Mouse (Mus musculus) lung, embryonic 14.5 days (tissue): ENCODE measurements around the gene Gpank1. TPM values are rescaled to one million over a fixed set of nuclear protein-coding genes. Genes with fewer than 3 reads are reported as not detected.
"Not testable (repeated sequence)": the region's sequence is repeated elsewhere in the genome, so short reads cannot be mapped to it uniquely, and the experiment has no call there.

Experiments
- ATAC-seq: fragments of 200-750 bp; cut with Nextera tagmentation; 2 replicates; pipeline ENCODE4 v1.8.0; 2017; ENCODE audit warnings: mild to moderate bottlenecking, moderate TSS enrichment, moderate library complexity; ENCODE audit not compliant: insufficient read depth
- DNase-seq: peaks from one replicate; pipeline ENCODE4 v3.0.0-alpha.2; 2015
- H3K27ac ChIP-seq: fragments of 300-500 bp; sonication (generic); 2 replicates; pipeline ENCODE4 v1.5.1; 2014; ENCODE audit warnings: low read depth, mild to moderate bottlenecking, moderate library complexity
- H3K27me3 ChIP-seq: fragments of 300-500 bp; sonication (generic); 2 replicates; pipeline ENCODE4 v1.6.1; 2014; ENCODE audit warnings: low read length, control low read depth; ENCODE audit not compliant: insufficient read depth
- H3K36me3 ChIP-seq: fragments of 300-500 bp; sonication (generic); 2 replicates; pipeline ENCODE4 v1.6.1; 2014; ENCODE audit warnings: control low read depth; ENCODE audit not compliant: insufficient read depth
- H3K4me1 ChIP-seq: fragments of 300-500 bp; sonication (generic); 2 replicates; pipeline ENCODE4 v1.6.1; 2014; ENCODE audit warnings: antibody characterized with exemption, control low read depth; ENCODE audit not compliant: insufficient read depth
- H3K4me2 ChIP-seq: fragments of 300-500 bp; sonication (generic); 2 replicates; pipeline ENCODE4 v1.6.1; 2014; ENCODE audit warnings: mild to moderate bottlenecking
- H3K4me3 ChIP-seq: fragments of 300-500 bp; sonication (generic); 2 replicates; pipeline ENCODE4 v1.5.1; 2014; ENCODE audit warnings: low read depth, low read length
- H3K9ac ChIP-seq: fragments of 300-500 bp; sonication (generic); 2 replicates; pipeline ENCODE4 v1.6.1; 2014
- H3K9me3 ChIP-seq: fragments of 300-500 bp; sonication (generic); 2 replicates; pipeline ENCODE4 v1.6.1; 2016; ENCODE audit warnings: low read depth, low read length, control low read depth
- CTCF ChIP-seq: IDR thresholded peaks from 2 replicates; pipeline ENCODE4 v1.5.1; 2016; ENCODE audit warnings: antibody characterized with exemption, low read depth
- WGBS: fragments of 180-500 bp; shearing (Covaris S2); extraction: QIAGEN DNeasy Blood & Tissue Kit; methylation state at CpG from one replicate; pipeline ENCODE4 v1.1.7; 2014; 5-methylcytosine and 5-hydroxymethylcytosine counted together
- polyA plus RNA-seq: library from polyadenylated mRNA; unstranded; fragments of >200 nt; fragmentation: Nextera tagmentation; extraction: Ambion mirVana; gene quantifications from 2 replicates; pipeline ENCODE4 v1.2.1, GENCODE M21; 2014

Gpank1 gene
- polyA plus RNA-seq, 1 experiment from 2014 or later = 19.0 TPM

DNA sequence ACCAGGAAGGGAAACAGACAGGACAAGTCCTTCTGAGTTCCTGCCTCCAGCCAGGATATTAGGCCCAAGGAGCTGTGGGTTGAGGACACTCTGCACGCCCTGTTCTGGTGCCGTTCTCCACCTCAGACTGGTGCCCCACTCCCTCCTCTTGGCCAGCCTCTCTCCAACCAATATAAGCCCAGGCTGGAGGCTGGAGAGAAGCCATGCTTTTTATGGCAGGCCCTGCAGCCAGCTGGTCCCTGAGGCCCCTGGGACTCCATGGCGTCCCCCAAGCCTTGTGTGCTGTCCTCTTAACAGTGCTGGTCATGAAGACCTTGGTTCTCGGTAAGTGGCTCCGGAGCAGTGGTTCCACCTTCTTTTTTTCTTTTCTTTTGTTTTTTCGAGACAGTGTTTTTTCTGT, 13.2 kb upstream of the Gpank1 start, which contains the start of gene Ly6g5c:
Gene Ly6g5c, plus strand, starts transcription at position 183 of the 400 bp plus-strand sequence.
- ATAC-seq (no peak), DNase-seq (no peak)
- no peak within 1 kb of the TSS for H3K4me3 ChIP-seq
- WGBS = 84% methylated on average over 6 of the region's 6 CpGs
- no peaks in the 10 kb centered on the region for H3K4me1 ChIP-seq
- H3K27me3 ChIP-seq = no peaks in the 10 kb centered on the region
- no peak within 1 kb of the TSS for H3K4me2 ChIP-seq
- H3K9me3 ChIP-seq = no peaks in the 10 kb centered on the region
- no peak for TF ChIP-seq CTCF
- H3K36me3 ChIP-seq = peaks cover 10% of the 10 kb centered on the region; the same call in 1 of the 2 replicates
- H3K9ac ChIP-seq = no peak within 1 kb of the TSS
- no peak within 1 kb of the TSS for H3K27ac ChIP-seq

DNA sequence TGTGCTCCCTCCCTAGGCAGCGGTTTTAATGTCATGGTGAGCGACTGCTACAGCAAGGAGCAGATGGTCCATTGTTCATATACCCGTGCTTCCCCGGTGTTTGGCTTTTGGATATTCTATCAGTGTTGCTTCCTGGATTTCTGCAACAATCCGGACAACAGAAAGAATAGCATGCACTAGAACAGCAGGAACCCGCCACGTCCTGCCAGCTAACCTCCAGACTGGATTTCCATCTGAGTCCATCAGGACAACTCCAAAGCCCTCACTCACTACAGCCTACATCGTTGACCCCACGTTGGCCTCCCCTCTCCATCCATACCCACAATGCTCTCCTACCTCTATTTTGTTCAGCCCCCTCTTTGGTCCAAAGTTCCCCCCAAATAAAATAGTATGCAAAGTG, 9.5 kb upstream of the Gpank1 start:
- no peaks in the 10 kb centered on the region for H3K4me1 ChIP-seq
- peak; percentile 12 for DNase-seq
- no peak overlapping the region for H3K4me2 ChIP-seq
- no peak for TF ChIP-seq CTCF
- peaks cover 28% of the 10 kb centered on the region; the same call in 1 of the 2 replicates for H3K36me3 ChIP-seq
- H3K9ac ChIP-seq = no peak overlapping the region
- H3K4me3 ChIP-seq = no peak overlapping the region
- H3K9me3 ChIP-seq = no peaks in the 10 kb centered on the region
- ATAC-seq = no peak
- WGBS = 71% methylated on average over 9 of the region's 9 CpGs
- no peaks in the 10 kb centered on the region for H3K27me3 ChIP-seq
- H3K27ac ChIP-seq = no peak overlapping the region

DNA sequence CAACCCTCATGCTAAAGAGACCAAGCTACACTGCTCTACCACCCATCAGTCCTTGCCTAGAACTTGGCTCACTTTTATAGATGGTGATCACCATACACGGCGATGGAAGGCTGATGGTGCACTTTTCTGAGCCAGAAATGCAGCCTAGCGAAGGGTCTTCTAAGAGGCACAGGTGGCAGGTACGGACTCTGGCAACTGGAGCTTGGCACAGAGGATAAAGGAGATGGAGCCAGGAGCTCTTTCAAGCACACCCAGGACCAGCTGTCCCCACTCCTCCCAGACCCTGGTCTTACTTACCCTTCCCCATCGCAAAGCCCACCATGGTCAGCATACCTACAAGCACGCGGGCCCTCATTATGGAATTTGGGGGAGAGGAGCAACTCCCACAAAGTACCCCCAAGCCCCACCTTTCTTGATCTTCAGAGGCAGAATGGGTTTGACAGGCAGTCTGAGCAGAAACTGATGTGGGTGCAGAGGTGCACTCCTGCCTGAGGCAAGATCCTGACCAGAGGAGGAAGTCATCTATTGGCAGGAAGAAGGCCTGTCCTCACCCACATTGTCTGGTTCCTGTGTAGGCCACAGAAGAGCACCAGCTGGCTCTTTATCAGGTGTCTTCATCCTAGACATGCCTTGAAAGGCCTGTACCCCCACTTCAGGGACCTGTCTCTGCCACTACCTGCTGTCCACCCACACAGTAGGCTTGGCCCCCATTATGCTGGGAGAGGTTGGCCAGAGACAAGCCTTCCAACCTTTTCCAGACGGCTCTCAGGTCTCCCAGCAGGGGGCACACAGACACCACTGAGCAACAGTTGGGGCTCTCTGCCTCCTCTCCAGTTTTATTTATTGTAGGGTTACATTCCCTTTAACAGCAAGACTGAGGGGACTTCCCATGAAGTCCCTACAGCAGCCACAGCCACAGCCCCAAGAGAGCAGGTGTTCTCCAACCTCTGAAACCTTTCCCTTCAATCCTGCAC, 5.9 kb upstream of the Gpank1 start, which contains the start of gene Ly6g5b:
Gene Ly6g5b, minus strand, starts transcription at position 383 of the 974 bp plus-strand sequence.
- H3K4me3 ChIP-seq = no peak within 1 kb of the TSS
- peak; percentile 58 for TF ChIP-seq CTCF
- no peak for ATAC-seq
- 0 out of 2 replicates have a peak, but pooled peaks cover 3% of the 10 kb centered on the region for H3K4me1 ChIP-seq
- whole genome bisulfite sequencing = 84% methylated on average over 8 of the region's 8 CpGs
- H3K27me3 ChIP-seq = no peaks in the 10 kb centered on the region
- H3K4me2 ChIP-seq = no peak within 1 kb of the TSS
- no peak within 1 kb of the TSS for H3K9ac ChIP-seq
- H3K27ac ChIP-seq = no peak within 1 kb of the TSS
- H3K9me3 ChIP-seq = no peaks in the 10 kb centered on the region
- DNase-seq = peak; percentile 53
- H3K36me3 ChIP-seq = peaks cover 52% of the 10 kb centered on the region

DNA sequence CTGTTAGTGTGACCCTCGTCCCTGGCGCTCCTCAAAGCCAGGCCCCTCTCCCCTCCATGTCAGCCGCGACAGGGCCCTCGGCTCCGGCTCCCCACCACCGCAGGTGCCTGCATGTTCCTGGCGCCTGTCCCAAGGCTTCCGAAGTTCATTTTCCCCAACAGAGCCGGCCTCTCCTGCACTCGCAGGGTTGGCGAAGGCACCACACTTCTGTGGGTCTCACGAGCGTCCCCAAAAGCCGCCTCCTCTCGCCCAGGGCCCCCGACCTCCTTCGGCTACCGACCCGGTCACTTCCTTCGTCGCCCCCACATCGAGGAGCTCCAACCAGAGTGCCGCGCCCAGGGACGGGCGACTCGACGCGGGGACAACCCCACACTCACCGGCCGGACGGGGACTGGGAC, 511 bp upstream of the Gpank1 start:
- H3K4me3 ChIP-seq = peak overlapping the region; percentile 96
- no peak for ATAC-seq
- no peaks in the 10 kb centered on the region for H3K27me3 ChIP-seq
- peak overlapping the region; percentile 94 for H3K4me2 ChIP-seq
- peaks cover 45% of the 10 kb centered on the region for H3K36me3 ChIP-seq
- H3K27ac ChIP-seq = peak overlapping the region; percentile 67
- H3K9me3 ChIP-seq = no peaks in the 10 kb centered on the region
- TF ChIP-seq CTCF = no peak
- WGBS = under 1% methylated on average over 33 of the region's 33 CpGs
- peaks cover 3% of the 10 kb centered on the region; the same call in 1 of the 2 replicates for H3K4me1 ChIP-seq
- H3K9ac ChIP-seq = peak overlapping the region; percentile 97
- DNase-seq = no peak

DNA sequence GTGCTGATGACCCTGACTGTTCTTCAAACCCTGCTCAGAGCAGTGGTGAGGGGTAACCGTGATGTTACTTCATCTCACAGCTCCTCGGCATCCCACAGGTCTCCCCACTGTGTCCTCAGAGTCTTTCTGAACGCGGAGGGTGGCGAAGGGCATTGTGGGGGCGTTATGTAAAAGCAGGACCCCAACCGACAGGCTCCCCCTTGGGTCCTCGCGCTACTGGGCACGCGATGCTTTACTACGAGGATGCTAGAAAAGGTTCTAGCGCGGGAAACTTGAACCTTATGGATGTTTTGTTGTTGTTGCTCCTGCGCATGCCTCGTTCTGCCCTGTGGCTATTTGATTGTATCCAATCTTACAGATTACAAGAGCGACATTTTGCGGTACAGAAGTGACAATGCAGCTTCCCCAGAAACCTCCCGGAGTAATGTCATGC, 632 bp downstream of the Gpank1 start, which contains the start of gene Csnk2b:
Gene Csnk2b, minus strand, starts transcription at position 183 of the 433 bp plus-strand sequence.
- peaks cover 36% of the 10 kb centered on the region for H3K36me3 ChIP-seq
- TF ChIP-seq CTCF = peak; percentile 36
- peak; percentile 81 for DNase-seq
- whole genome bisulfite sequencing = under 1% methylated on average over 19 of the region's 19 CpGs
- H3K9me3 ChIP-seq = no peaks in the 10 kb centered on the region
- H3K4me2 ChIP-seq = peak within 1 kb of the TSS; percentile 94
- H3K27me3 ChIP-seq = no peaks in the 10 kb centered on the region
- peak within 1 kb of the TSS; percentile 96 for H3K4me3 ChIP-seq
- H3K4me1 ChIP-seq = peaks cover 3% of the 10 kb centered on the region; the same call in 1 of the 2 replicates
- no peak; the same call in 1 of the 2 replicates for ATAC-seq
- peak within 1 kb of the TSS; percentile 97 for H3K9ac ChIP-seq
- peak within 1 kb of the TSS; percentile 92 for H3K27ac ChIP-seq

DNA sequence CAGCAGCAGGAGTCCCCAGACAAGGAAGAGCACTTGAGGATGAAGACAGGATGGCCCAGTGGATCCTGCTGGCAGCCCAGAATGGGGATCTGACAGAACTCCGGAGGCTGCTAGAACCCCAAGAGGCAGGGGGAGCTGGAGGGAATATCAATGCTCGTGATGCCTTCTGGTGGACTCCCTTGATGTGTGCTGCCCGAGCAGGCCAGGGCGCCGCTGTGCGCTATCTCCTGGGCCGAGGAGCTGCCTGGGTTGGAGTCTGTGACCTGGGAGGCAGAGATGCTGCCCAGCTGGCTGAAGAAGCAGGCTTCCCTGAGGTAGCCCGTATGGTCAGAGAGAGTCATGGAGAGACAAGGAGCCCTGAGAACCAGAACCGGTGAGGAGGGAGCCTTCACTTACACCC, 2.0 kb downstream of the Gpank1 start:
- H3K9me3 ChIP-seq, ATAC-seq, H3K27ac ChIP-seq, DNase-seq, H3K4me1 ChIP-seq, H3K4me2 ChIP-seq, H3K4me3 ChIP-seq, H3K9ac ChIP-seq, H3K27me3 ChIP-seq: not testable (repeated sequence)
- H3K36me3 ChIP-seq = peaks cover 27% of the 10 kb centered on the region
- WGBS = 84% methylated on average over 9 of the region's 9 CpGs

DNA sequence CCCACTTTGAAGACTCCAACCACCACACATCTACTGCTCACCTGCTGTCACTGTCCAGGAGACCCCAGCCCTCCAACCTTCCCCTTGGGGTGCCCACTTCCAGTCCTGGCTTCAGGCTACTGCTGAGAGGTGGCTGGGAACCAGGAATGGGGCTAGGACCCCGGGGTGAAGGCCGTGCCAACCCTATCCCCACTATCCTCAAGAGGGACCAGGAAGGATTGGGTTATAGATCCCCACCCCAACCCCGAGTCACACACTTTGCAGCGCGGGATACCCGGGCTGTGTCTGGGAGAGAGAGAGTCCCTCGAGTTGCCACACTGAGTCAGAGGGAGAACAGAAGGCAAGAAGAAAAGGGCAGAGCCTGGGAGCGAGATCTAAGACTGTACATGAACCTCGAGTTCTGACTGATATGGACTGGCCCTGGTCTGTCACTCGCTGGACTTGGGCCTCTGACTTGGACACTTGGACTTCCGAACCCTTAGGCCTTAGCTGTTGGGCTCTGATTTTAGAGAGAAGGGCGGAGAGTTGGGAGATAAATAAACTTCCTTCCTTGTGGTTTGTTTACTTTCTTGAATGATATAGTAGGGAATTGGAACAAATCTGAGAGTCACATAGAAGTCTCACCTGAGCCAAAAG, 3.1 kb downstream of the Gpank1 start:
- not testable (repeated sequence) for H3K4me3 ChIP-seq, DNase-seq, H3K27ac ChIP-seq, H3K27me3 ChIP-seq, H3K9ac ChIP-seq, H3K9me3 ChIP-seq, H3K4me2 ChIP-seq, ATAC-seq, H3K4me1 ChIP-seq
- peaks cover 26% of the 10 kb centered on the region; the same call in 1 of the 2 replicates for H3K36me3 ChIP-seq
- 88% methylated on average over 12 of the region's 12 CpGs for WGBS
